Mouse (Mus musculus): ENCODE data around the gene Gm2075. TPM values are rescaled to one million over a fixed set of nuclear protein-coding genes. Genes with fewer than 3 reads are reported as not detected.

Gene Gm2075
- polyA plus RNA-seq, 1 experiment from 2014 or later = not detected

Other genes with a start within 250 kb of the Gm2075 start
- gene Gm21319, start 236.1 kb upstream of the Gm2075 start, polyA plus RNA-seq (2015; fragmentation: Nextera tagmentation; extraction: Ambion mirVana) = not detected in 2 replicates
- not detected in 2 replicates for gene Gm21936, start 216.3 kb upstream of the Gm2075 start, polyA plus RNA-seq (2015; fragmentation: Nextera tagmentation; extraction: Ambion mirVana)
- not detected in 2 replicates for gene BB287469, start 195.3 kb upstream of the Gm2075 start, polyA plus RNA-seq (2015; fragmentation: Nextera tagmentation; extraction: Ambion mirVana)
- not detected in 2 replicates for gene Gm2001, start 169.5 kb upstream of the Gm2075 start, polyA plus RNA-seq (2015; fragmentation: Nextera tagmentation; extraction: Ambion mirVana)
- gene Gm2016, start 137.8 kb upstream of the Gm2075 start, polyA plus RNA-seq (2015; fragmentation: Nextera tagmentation; extraction: Ambion mirVana) = not detected in 2 replicates
- not detected in 2 replicates for gene Gm2022, start 116.5 kb upstream of the Gm2075 start, polyA plus RNA-seq (2015; fragmentation: Nextera tagmentation; extraction: Ambion mirVana)
- not detected in 2 replicates for gene Gm2035, start 92.0 kb upstream of the Gm2075 start, polyA plus RNA-seq (2015; fragmentation: Nextera tagmentation; extraction: Ambion mirVana)
- gene Gm2042, start 57.8 kb upstream of the Gm2075 start, polyA plus RNA-seq (2015; fragmentation: Nextera tagmentation; extraction: Ambion mirVana) = not detected in 2 replicates
- not detected in 2 replicates for gene Gm6803, start 6.9 kb downstream of the Gm2075 start, polyA plus RNA-seq (2015; fragmentation: Nextera tagmentation; extraction: Ambion mirVana)
- gene Gm2056, start 15.2 kb downstream of the Gm2075 start, polyA plus RNA-seq (2015; fragmentation: Nextera tagmentation; extraction: Ambion mirVana) = not detected in 2 replicates
- not detected in 2 replicates for gene Gm16368, start 71.8 kb downstream of the Gm2075 start, polyA plus RNA-seq (2015; fragmentation: Nextera tagmentation; extraction: Ambion mirVana)
- gene Gm10436, start 170.3 kb downstream of the Gm2075 start, polyA plus RNA-seq (2015; fragmentation: Nextera tagmentation; extraction: Ambion mirVana) = not detected in 2 replicates
- not detected in 2 replicates for gene Gm8332, start 238.3 kb downstream of the Gm2075 start, polyA plus RNA-seq (2015; fragmentation: Nextera tagmentation; extraction: Ambion mirVana)

All from intestine, embryonic 16.5 days (tissue).